Mouse (Mus musculus): ENCODE results near the gene Atf6b. TPM values are rescaled to one million over a fixed set of nuclear protein-coding genes. Genes with fewer than 3 reads are reported as not detected.

Gene Atf6b
- polyA plus RNA-seq, 1 experiment: 38.3 TPM

DNA sequence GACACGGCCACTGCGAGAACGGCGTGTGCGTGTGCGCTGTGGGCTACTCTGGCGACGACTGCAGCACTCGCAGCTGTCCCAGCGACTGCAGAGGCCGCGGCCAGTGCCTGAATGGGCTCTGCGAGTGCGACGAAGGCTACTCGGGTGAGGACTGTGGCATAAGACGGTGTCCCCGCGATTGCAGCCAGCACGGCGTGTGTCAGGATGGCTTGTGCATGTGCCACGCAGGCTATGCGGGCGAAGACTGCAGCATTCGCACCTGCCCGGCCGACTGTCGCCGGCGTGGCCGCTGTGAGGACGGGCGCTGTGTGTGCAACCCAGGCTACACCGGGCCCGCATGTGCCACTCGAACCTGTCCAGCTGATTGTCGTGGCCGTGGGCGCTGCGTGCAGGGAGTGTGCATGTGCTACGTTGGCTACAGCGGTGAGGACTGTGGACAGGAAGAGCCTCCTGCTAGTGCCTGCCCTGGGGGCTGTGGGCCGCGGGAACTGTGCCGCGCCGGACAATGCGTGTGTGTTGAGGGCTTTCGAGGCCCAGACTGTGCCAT lies 25.4 kb downstream of the Atf6b start:
- H3K36me3 ChIP-seq (ENCODE audit: control insufficient read depth, insufficient read depth): no peaks in the 10 kb centered on the region
- H3K79me2 ChIP-seq (ENCODE audit: control insufficient read depth, insufficient read depth): no peaks in the 10 kb centered on the region
- H3K4me3 ChIP-seq (ENCODE audit: insufficient read depth, poor library complexity, severe bottlenecking): no peak overlapping the region
- no peak overlapping the region for H3ac ChIP-seq (ENCODE audit: control insufficient read depth, insufficient read length, low read depth)
- H3K27me3 ChIP-seq (ENCODE audit: control insufficient read depth, insufficient read depth, insufficient read length): peaks cover 73% of the 10 kb centered on the region
- no peak for TF ChIP-seq MYOG (IDR thresholded peaks at IDR 0.05; ENCODE audit: control insufficient read depth, extremely low read depth, insufficient read length)
- TF ChIP-seq MYOD1 (IDR thresholded peaks at IDR 0.05; ENCODE audit: control insufficient read depth, insufficient read length, low read depth): no peak
- no peak for TF ChIP-seq MAX (IDR thresholded peaks at IDR 0.05)
- TF ChIP-seq CTCF (IDR thresholded peaks at IDR 0.05; ENCODE audit: control insufficient read depth, insufficient read depth, insufficient read length): no peak
- TF ChIP-seq USF1 (IDR thresholded peaks at IDR 0.05; ENCODE audit: low read depth): no peak
- TF ChIP-seq FOSL1 (IDR thresholded peaks at IDR 0.05; ENCODE audit: insufficient read depth, low read length, poor library complexity, severe bottlenecking): no peak
- TF ChIP-seq CEBPB (IDR thresholded peaks at IDR 0.05; ENCODE audit: low read depth): no peak
- no peaks in the 10 kb centered on the region for H3K79me3 ChIP-seq (ENCODE audit: low read depth)

DNA sequence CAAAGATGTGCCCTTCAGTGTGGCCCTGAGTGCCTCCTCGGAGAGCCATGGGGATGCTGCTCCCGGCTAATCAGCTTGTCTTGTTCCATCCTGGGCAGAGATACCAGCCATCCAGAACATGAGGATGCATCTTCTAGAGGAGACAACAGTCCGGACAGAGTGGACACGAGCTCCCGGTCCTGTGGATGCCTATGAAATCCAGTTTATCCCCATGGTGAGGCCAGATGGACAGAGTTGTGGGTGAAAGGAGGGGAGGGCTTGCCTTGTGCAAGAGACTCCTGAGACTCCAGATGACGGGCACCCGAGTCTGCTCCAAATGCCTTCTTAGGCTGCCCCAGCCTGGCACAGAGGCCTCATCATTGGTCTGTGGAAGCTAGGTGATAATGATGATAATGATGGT lies 26.2 kb downstream of the Atf6b start:
- H3K4me3 ChIP-seq (ENCODE audit: insufficient read depth, poor library complexity, severe bottlenecking): no peak overlapping the region
- H3K79me2 ChIP-seq (ENCODE audit: control insufficient read depth, insufficient read depth): no peaks in the 10 kb centered on the region
- TF ChIP-seq MYOG (IDR thresholded peaks at IDR 0.05; ENCODE audit: control insufficient read depth, extremely low read depth, insufficient read length): no peak
- TF ChIP-seq FOSL1 (IDR thresholded peaks at IDR 0.05; ENCODE audit: insufficient read depth, low read length, poor library complexity, severe bottlenecking): no peak
- peaks cover 81% of the 10 kb centered on the region for H3K27me3 ChIP-seq (ENCODE audit: control insufficient read depth, insufficient read depth, insufficient read length)
- no peaks in the 10 kb centered on the region for H3K79me3 ChIP-seq (ENCODE audit: low read depth)
- H3K36me3 ChIP-seq (ENCODE audit: control insufficient read depth, insufficient read depth): no peaks in the 10 kb centered on the region
- H3ac ChIP-seq (ENCODE audit: control insufficient read depth, insufficient read length, low read depth): no peak overlapping the region

DNA sequence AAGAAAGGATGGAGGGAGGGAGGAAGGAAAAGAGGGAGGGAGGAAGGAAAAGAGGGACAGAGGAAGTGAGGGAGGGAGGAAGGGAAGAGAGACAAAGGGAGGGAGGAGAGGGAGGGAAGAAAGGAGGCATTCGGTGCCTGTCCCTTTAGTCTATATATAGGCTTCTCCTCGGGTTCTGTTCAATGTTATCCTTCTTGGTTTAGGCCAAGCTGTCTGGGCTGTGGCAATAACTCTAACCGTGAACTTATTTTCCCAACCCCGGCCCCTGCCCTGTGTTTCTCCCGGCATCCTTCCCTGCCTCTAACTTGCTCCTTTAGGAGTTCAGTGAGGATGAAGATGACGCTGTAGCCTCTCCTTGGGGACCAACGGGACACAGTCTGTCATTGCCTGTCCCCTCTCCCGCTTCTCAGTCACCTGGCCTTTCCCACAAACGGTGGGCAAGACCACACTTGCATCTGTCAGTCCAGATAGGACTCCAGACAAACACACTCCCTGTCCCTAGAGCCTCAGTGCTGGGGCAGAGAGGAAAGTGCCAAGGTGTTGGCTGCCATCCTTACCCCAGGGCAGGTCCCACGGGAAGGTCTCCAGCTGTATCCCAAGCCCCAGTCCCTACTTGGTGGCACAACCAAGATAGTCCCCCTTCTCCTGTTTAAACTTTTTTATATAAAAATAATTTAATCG lies 27.7 kb downstream of the Atf6b start:
- H3ac ChIP-seq (ENCODE audit: control insufficient read depth, insufficient read length, low read depth): no peak overlapping the region
- no peaks in the 10 kb centered on the region for H3K79me2 ChIP-seq (ENCODE audit: control insufficient read depth, insufficient read depth)
- peaks cover 90% of the 10 kb centered on the region for H3K27me3 ChIP-seq (ENCODE audit: control insufficient read depth, insufficient read depth, insufficient read length)
- no peaks in the 10 kb centered on the region for H3K79me3 ChIP-seq (ENCODE audit: low read depth)
- TF ChIP-seq USF1 (IDR thresholded peaks at IDR 0.05; ENCODE audit: low read depth): no peak
- no peak for TF ChIP-seq MAX (IDR thresholded peaks at IDR 0.05)
- TF ChIP-seq FOSL1 (IDR thresholded peaks at IDR 0.05; ENCODE audit: insufficient read depth, low read length, poor library complexity, severe bottlenecking): no peak
- TF ChIP-seq CEBPB (IDR thresholded peaks at IDR 0.05; ENCODE audit: low read depth): no peak
- no peak for TF ChIP-seq MYOG (IDR thresholded peaks at IDR 0.05; ENCODE audit: control insufficient read depth, extremely low read depth, insufficient read length)
- H3K36me3 ChIP-seq (ENCODE audit: control insufficient read depth, insufficient read depth): no peaks in the 10 kb centered on the region
- H3K4me3 ChIP-seq (ENCODE audit: insufficient read depth, poor library complexity, severe bottlenecking): no peak overlapping the region

DNA sequence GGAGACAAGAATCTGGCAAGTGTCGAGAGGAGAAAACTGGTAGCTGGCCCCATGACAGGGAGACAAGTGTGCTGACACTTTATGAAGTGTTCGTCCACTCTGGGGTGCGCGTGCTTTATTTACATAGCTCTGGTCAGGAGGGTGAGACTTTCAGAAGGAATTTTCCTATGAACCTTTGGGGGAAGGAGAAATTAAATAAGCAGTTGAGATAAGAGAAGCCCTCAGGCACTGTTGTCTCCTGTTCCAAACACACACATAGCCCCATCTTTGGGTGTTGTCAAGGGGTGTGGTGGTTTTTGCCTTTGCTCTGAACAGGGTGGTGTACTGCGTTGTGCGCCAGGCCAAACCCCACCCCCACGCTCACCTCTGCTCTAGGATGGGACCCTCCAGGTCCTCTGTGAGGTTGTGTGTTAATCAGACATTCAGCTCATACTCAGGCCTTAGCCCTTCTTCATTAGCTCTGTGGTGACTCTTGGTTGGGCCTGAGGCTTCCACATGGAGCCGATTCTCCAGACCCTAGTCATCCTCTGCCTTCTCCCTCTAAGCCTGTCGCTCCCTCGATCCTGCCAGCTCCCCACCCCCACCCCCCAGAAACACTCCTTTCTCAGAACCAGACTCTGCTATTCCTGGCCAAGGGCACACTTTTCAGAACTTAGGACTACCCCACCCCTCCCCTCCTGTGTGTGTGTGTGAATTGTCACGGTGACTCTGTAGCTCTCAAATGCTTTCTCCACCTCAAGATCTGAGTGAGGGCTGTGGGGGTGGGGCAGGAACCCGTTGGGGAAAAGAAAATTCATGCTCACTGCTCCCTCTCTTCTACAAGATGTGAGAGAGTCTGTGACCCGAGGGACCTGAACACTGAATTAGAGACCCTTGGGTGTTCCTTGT lies 28.5 kb downstream of the Atf6b start:
- Histone ChIP-seq H3K79me2 (ENCODE audit: control insufficient read depth, insufficient read depth) (no peaks in the 10 kb centered on the region), H3K79me3 (ENCODE audit: low read depth) (no peaks in the 10 kb centered on the region), H3K4me3 (ENCODE audit: insufficient read depth, poor library complexity, severe bottlenecking) (no peak overlapping the region), H3ac (ENCODE audit: control insufficient read depth, insufficient read length, low read depth) (no peak overlapping the region), H3K27me3 (ENCODE audit: control insufficient read depth, insufficient read depth, insufficient read length) (peaks cover 90% of the 10 kb centered on the region), H3K36me3 (ENCODE audit: control insufficient read depth, insufficient read depth) (no peaks in the 10 kb centered on the region)
- TF ChIP-seq USF1 (IDR thresholded peaks at IDR 0.05; ENCODE audit: low read depth) (no peak), FOSL1 (IDR thresholded peaks at IDR 0.05; ENCODE audit: insufficient read depth, low read length, poor library complexity, severe bottlenecking) (no peak), MYOG (IDR thresholded peaks at IDR 0.05; ENCODE audit: control insufficient read depth, extremely low read depth, insufficient read length) (no peak), CTCF (IDR thresholded peaks at IDR 0.05; ENCODE audit: control insufficient read depth, insufficient read depth, insufficient read length) (no peak), MYOD1 (IDR thresholded peaks at IDR 0.05; ENCODE audit: control insufficient read depth, insufficient read length, low read depth) (no peak), CEBPB (IDR thresholded peaks at IDR 0.05; ENCODE audit: low read depth) (no peak), MAX (IDR thresholded peaks at IDR 0.05) (no peak)

DNA sequence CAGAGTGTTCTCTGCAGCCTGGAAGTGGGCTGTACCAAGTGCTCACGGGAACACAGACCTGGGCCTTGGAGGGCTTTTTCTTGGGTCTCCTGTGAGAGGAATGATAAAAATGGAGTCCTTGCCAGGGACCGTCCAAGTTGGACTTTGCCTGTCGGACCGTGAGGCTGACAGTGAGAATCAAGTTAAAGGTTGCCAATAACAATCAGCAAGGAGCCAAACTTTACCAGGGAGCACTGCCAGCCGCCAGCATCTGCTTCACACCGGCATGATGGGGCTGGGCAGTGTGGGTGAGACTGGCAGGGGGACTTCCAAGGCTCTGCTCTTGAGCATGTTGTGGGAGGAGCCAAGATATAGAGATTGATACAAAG lies 29.1 kb downstream of the Atf6b start:
- H3K79me2 ChIP-seq (ENCODE audit: control insufficient read depth, insufficient read depth): no peaks in the 10 kb centered on the region
- no peaks in the 10 kb centered on the region for H3K79me3 ChIP-seq (ENCODE audit: low read depth)
- no peaks in the 10 kb centered on the region for H3K36me3 ChIP-seq (ENCODE audit: control insufficient read depth, insufficient read depth)
- H3K4me3 ChIP-seq (ENCODE audit: insufficient read depth, poor library complexity, severe bottlenecking): no peak overlapping the region
- no peak overlapping the region for H3ac ChIP-seq (ENCODE audit: control insufficient read depth, insufficient read length, low read depth)
- H3K27me3 ChIP-seq (ENCODE audit: control insufficient read depth, insufficient read depth, insufficient read length): peaks cover 84% of the 10 kb centered on the region
- TF ChIP-seq CEBPB (IDR thresholded peaks at IDR 0.05; ENCODE audit: low read depth): no peak
- no peak for TF ChIP-seq MYOG (IDR thresholded peaks at IDR 0.05; ENCODE audit: control insufficient read depth, extremely low read depth, insufficient read length)
- no peak for TF ChIP-seq CTCF (IDR thresholded peaks at IDR 0.05; ENCODE audit: control insufficient read depth, insufficient read depth, insufficient read length)
- TF ChIP-seq USF1 (IDR thresholded peaks at IDR 0.05; ENCODE audit: low read depth): no peak
- no peak for TF ChIP-seq MYOD1 (IDR thresholded peaks at IDR 0.05; ENCODE audit: control insufficient read depth, insufficient read length, low read depth)
